Mouse (Mus musculus): Measurements from ENCODE around the gene Gm45234.

DNA sequence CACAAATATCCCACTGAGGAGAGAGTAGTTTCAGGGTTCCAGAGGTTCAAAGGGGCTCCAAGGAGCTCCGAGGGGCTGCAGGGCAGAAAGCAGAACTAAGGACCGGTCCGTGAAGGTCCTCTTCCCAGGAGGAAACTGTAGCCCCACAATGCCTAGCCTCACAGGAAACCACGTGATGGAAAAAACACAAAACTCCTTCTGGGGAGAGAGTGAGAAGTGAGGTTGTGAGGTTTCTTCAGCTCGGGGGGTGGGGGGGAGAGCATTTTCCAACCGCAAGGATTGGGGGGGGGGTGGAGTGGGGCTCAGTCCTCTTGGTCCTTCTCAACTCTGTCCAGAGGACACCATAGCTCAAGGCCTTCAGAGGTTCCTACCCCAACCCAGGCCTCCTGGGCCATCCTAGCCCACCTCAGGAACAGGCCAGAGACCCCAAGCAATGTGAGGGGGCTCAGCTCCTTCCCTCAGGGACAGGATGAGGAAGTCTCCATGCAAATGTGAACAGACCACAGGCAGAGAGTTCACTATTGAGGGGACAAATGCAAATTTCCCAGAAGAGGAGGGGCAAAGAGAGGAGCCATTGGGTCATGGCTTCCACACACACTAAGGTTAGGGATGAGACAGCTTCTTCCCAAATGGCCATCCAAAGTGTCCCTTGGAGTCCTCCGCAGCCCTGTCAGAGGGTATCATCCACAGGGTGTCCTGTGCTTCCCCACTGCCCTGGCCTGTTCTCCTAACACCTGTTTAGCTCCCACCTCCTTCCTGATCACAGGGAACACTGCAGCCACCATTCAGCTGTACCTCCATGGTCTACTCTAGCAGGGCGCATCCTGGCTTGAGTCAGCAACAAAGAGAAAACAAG, 25.7 kb downstream of the Gm45234 start:
- TF ChIP-seq CTCF (IDR thresholded peaks at IDR 0.05; ENCODE audit: low read depth) (no peak), EP300 (IDR thresholded peaks at IDR 0.05; ENCODE audit: low read depth) (no peak)

Data from liver, postnatal 0 days (tissue).